8 mouse cellular contexts compared by ENCODE assay signal in genomic region chr10:99263419-99264221, GRCm38 (mm10). TPM values are rescaled to one million over a fixed set of nuclear protein-coding genes. Genes with fewer than 3 reads are reported as not detected.
DNase-seq lines count a peak whose midpoint lies in the region; ATAC-seq and TF ChIP-seq lines count a peak whose summit lies in the region.

No protein-coding gene starts in this region.

- H3K27me3 ChIP-seq in embryonic facial prominence, embryonic 15.5 days, result no peaks in the 10 kb centered on the region
- no peaks in the 10 kb centered on the region for H3K27me3 ChIP-seq in hindbrain, embryonic 15.5 days
- H3K27me3 ChIP-seq in limb, embryonic 13.5 days, result no peaks in the 10 kb centered on the region
- H3K27me3 ChIP-seq in midbrain, postnatal 0 days (ENCODE audit: insufficient read depth, low read length), result no peaks in the 10 kb centered on the region

- H3K9me3 ChIP-seq in embryonic facial prominence, embryonic 15.5 days (replicated peaks), result no peaks in the 10 kb centered on the region
- no peaks in the 10 kb centered on the region for H3K9me3 ChIP-seq in hindbrain, embryonic 15.5 days
- no peaks in the 10 kb centered on the region for H3K9me3 ChIP-seq in limb, embryonic 13.5 days
- no peaks in the 10 kb centered on the region for H3K9me3 ChIP-seq in midbrain, postnatal 0 days (ENCODE audit: low read length)

- peak; percentile 45 for DNase-seq in gastrocnemius, adult 2 months
- DNase-seq in gastrocnemius, adult 8-10 months (ENCODE audit: low spot score in 2 of 2), result no peak
- peak; percentile 46 for DNase-seq in R1 (ENCODE audit: low read depth, low spot score)
- DNase-seq in midbrain, postnatal 0 days (ENCODE audit: low spot score), result peak; percentile 63
- peak; percentile 49 for DNase-seq in thymus, postnatal 0 days (ENCODE audit: low spot score)

- intact Hi-C loops in gastrocnemius, adult 2 months (cut with DNase I), result loop anchor here (5.0 kb wide), 3 partner anchors 61 to 314 kb away; no protein-coding TSS in a partner anchor

- peak overlapping the region; percentile 89 for H3K4me2 ChIP-seq in embryonic facial prominence, embryonic 15.5 days (replicated peaks)
- peak overlapping the region; percentile 86 for H3K4me2 ChIP-seq in hindbrain, embryonic 15.5 days
- peak overlapping the region; percentile 85 for H3K4me2 ChIP-seq in limb, embryonic 13.5 days (replicated peaks)
- H3K4me2 ChIP-seq in midbrain, postnatal 0 days (ENCODE audit: low read depth, low read length, poor library complexity, severe bottlenecking), result peak overlapping the region; percentile 92

- WGBS in embryonic facial prominence, embryonic 15.5 days, result under 1% methylated on average over 66 of the region's 66 CpGs
- WGBS in hindbrain, embryonic 15.5 days, result under 1% methylated on average over 66 of the region's 66 CpGs
- WGBS in limb, embryonic 13.5 days, result under 1% methylated on average over 66 of the region's 66 CpGs
- WGBS in midbrain, postnatal 0 days, result under 1% methylated on average over 66 of the region's 66 CpGs

- peak overlapping the region; percentile 95 for H3K27ac ChIP-seq in gastrocnemius, adult 2 months
- H3K27ac ChIP-seq in embryonic facial prominence, embryonic 15.5 days (replicated peaks), result peak overlapping the region; percentile 98
- peak overlapping the region; percentile 92 for H3K27ac ChIP-seq in hindbrain, embryonic 15.5 days (replicated peaks)
- H3K27ac ChIP-seq in limb, embryonic 13.5 days, result peak overlapping the region; percentile 96
- peak overlapping the region; percentile 93 for H3K27ac ChIP-seq in midbrain, postnatal 0 days (ENCODE audit: low read depth, low read length)

- peaks cover 37% of the 10 kb centered on the region for H3K4me1 ChIP-seq in embryonic facial prominence, embryonic 15.5 days
- H3K4me1 ChIP-seq in hindbrain, embryonic 15.5 days (replicated peaks), result peaks cover 47% of the 10 kb centered on the region
- H3K4me1 ChIP-seq in limb, embryonic 13.5 days, result peaks cover 53% of the 10 kb centered on the region
- peaks cover 4% of the 10 kb centered on the region; the same call in 1 of the 2 replicates for H3K4me1 ChIP-seq in midbrain, postnatal 0 days (ENCODE audit: insufficient read depth, low read length)

- ATAC-seq in embryonic facial prominence, embryonic 15.5 days (ENCODE audit: insufficient number of reproducible peaks, low FRiP score, low TSS enrichment, low read depth), result no peak
- peak; percentile 50 for ATAC-seq in hindbrain, embryonic 15.5 days (ENCODE audit: low FRiP score, low read depth)
- peak; percentile 14 for ATAC-seq in limb, embryonic 13.5 days (ENCODE audit: low FRiP score, low read depth)
- peak; percentile 66 for ATAC-seq in midbrain, postnatal 0 days (ENCODE audit: low FRiP score)

- no peaks in the 10 kb centered on the region for H3K36me3 ChIP-seq in embryonic facial prominence, embryonic 15.5 days
- no peaks in the 10 kb centered on the region for H3K36me3 ChIP-seq in hindbrain, embryonic 15.5 days
- H3K36me3 ChIP-seq in limb, embryonic 13.5 days, result peaks cover 3% of the 10 kb centered on the region; the same call in 1 of the 2 replicates
- no peaks in the 10 kb centered on the region; the same call in 1 of the 2 replicates for H3K36me3 ChIP-seq in midbrain, postnatal 0 days (ENCODE audit: insufficient read depth, low read length)

- H3K9ac ChIP-seq in embryonic facial prominence, embryonic 15.5 days, result peak overlapping the region; percentile 81
- peak overlapping the region; percentile 78 for H3K9ac ChIP-seq in hindbrain, embryonic 15.5 days
- H3K9ac ChIP-seq in limb, embryonic 13.5 days, result peak overlapping the region; percentile 86
- H3K9ac ChIP-seq in midbrain, postnatal 0 days (replicated peaks; ENCODE audit: low read length, poor library complexity, severe bottlenecking), result peak overlapping the region; percentile 87

- H3K4me3 ChIP-seq in gastrocnemius, adult 2 months, result peak overlapping the region; percentile 86
- peak overlapping the region; percentile 70 for H3K4me3 ChIP-seq in embryonic facial prominence, embryonic 15.5 days (replicated peaks)
- H3K4me3 ChIP-seq in hindbrain, embryonic 15.5 days, result peak overlapping the region; percentile 60
- peak overlapping the region; percentile 71 for H3K4me3 ChIP-seq in limb, embryonic 13.5 days
- H3K4me3 ChIP-seq in midbrain, postnatal 0 days (ENCODE audit: low read depth, low read length), result peak overlapping the region; percentile 80

- no peak for TF ChIP-seq CTCF in gastrocnemius, adult 2 months (IDR thresholded peaks at IDR 0.05)
- no peak for TF ChIP-seq CTCF in midbrain, postnatal 0 days (IDR thresholded peaks at IDR 0.05)

RNA-seq across cellular contexts. Expression of gene Dusp6, which starts 0.6 kb away (rescaled TPM):
- 10 to 100 TPM; 12.8 TPM for total RNA-seq in gastrocnemius, adult 2 months (2021)
- 1 to 10 TPM; 7.3 to 9.8 (median 8.5) TPM for total RNA-seq in gastrocnemius, adult 8-10 months (2022)
- 65.2 and 68.1 TPM in 2 replicates for polyA plus RNA-seq in embryonic facial prominence, embryonic 15.5 days (2015; fragmentation: Nextera tagmentation; extraction: Ambion mirVana)
- polyA plus RNA-seq in hindbrain, embryonic 15.5 days (2015; fragmentation: Nextera tagmentation; extraction: Ambion mirVana), result 25.4 and 28.9 TPM in 2 replicates
- 64.3 and 72.1 TPM in 2 replicates for polyA plus RNA-seq in limb, embryonic 13.5 days (2015; fragmentation: Nextera tagmentation; extraction: Ambion mirVana)
- 47.7 and 52.1 TPM in 2 replicates for total RNA-seq in midbrain, postnatal 0 days (2014; rRNA removed)
- polyA plus RNA-seq in midbrain, postnatal 0 days (2015; fragmentation: Nextera tagmentation; extraction: Ambion mirVana), result 23.5 and 25.4 TPM in 2 replicates
- 33.7 and 34.4 TPM in 2 replicates for polyA plus RNA-seq in thymus, postnatal 0 days (2015; fragmentation: Nextera tagmentation; extraction: Ambion mirVana)

Comparison
In these comparisons a context has a peak if more than half of its experiments do, and no peak if none do; other contexts are left out.
1. DNase-seq: peak in gastrocnemius, adult 2 months (single experiment), R1 (single experiment), midbrain, postnatal 0 days (single experiment) and thymus, postnatal 0 days (single experiment); none in gastrocnemius, adult 8-10 months (0 of 2).
2. Peak in every context shown above with its lines, with median percentiles within 50 percentile points of each other: H3K27ac ChIP-seq, H3K4me3 ChIP-seq, H3K4me2 ChIP-seq and H3K9ac ChIP-seq.